Mouse (Mus musculus) E14TG2a.4 (cell line): Measurements from ENCODE around the gene Mipol1.

Experiments used
- CTCF ChIP-seq: conservative IDR thresholded peaks from 2 replicates; pipeline ENCODE4 v1.5.1; 2014; ENCODE audit warnings: low read length
- NANOG ChIP-seq: IDR thresholded peaks from 2 replicates; pipeline ENCODE4 v1.6.1; 2014; ENCODE audit warnings: borderline replicate concordance, low read length, mixed read lengths
- POU5F1 ChIP-seq: IDR thresholded peaks from 2 replicates; pipeline ENCODE4 v1.6.1; 2014; ENCODE audit warnings: low read length, borderline replicate concordance

- TF ChIP-seq CTCF (no peak), NANOG (no peak), POU5F1 (no peak)
These were observed 275.1 kb downstream of the Mipol1 start for GRCm38 (mm10) chr12:57505329-57505728.
